Mouse (Mus musculus) midbrain, embryonic 12.5 days (tissue): ENCODE measurements around the gene Adamtsl3. TPM values are rescaled to one million over a fixed set of nuclear protein-coding genes. Genes with fewer than 3 reads are reported as not detected.

Experiments
- ATAC-seq: fragments of 200-750 bp; cut with Nextera tagmentation; 2 replicates; pipeline ENCODE4 v1.8.0; 2017; ENCODE audit warnings: low read depth, moderate TSS enrichment, moderate library complexity; ENCODE audit not compliant: low FRiP score
- H3K27ac ChIP-seq: fragments of 300-500 bp; sonication (generic); replicated peaks from 2 replicates; pipeline ENCODE4 v1.5.1; 2016; ENCODE audit warnings: mild to moderate bottlenecking
- H3K27me3 ChIP-seq: fragments of 300-500 bp; sonication (generic); 2 replicates; pipeline ENCODE4 v1.6.1; 2016; ENCODE audit warnings: mild to moderate bottlenecking
- H3K36me3 ChIP-seq: fragments of 300-500 bp; sonication (generic); 2 replicates; pipeline ENCODE4 v1.6.1; 2016
- H3K4me1 ChIP-seq: fragments of 300-500 bp; sonication (generic); 2 replicates; pipeline ENCODE4 v1.6.1; 2016
- H3K4me2 ChIP-seq: fragments of 300-500 bp; sonication (generic); replicated peaks from 2 replicates; pipeline ENCODE4 v1.6.1; 2016; ENCODE audit warnings: mild to moderate bottlenecking, moderate library complexity
- H3K4me3 ChIP-seq: fragments of 300-500 bp; sonication (generic); 2 replicates; pipeline ENCODE4 v1.5.1; 2016; ENCODE audit warnings: mild to moderate bottlenecking
- H3K9ac ChIP-seq: fragments of 300-500 bp; sonication (generic); replicated peaks from 2 replicates; pipeline ENCODE4 v1.6.1; 2016; ENCODE audit warnings: mild to moderate bottlenecking, moderate library complexity
- H3K9me3 ChIP-seq: fragments of 300-500 bp; sonication (generic); 2 replicates; pipeline ENCODE4 v1.6.1; 2016; ENCODE audit warnings: mild to moderate bottlenecking
- WGBS: fragments of 180-500 bp; shearing (Covaris S2); methylation state at CpG from one replicate; pipeline ENCODE4 v1.1.7; 2016; 5-methylcytosine and 5-hydroxymethylcytosine counted together
- polyA plus RNA-seq: library from polyadenylated mRNA; unstranded; fragments of >200 nt; fragmentation: Nextera tagmentation; extraction: Ambion mirVana; gene quantifications from 2 replicates; pipeline ENCODE4 v1.2.1, GENCODE M21; 2016

Gene Adamtsl3
- polyA plus RNA-seq, 1 experiment from 2014 or later = 0.55 TPM

DNA sequence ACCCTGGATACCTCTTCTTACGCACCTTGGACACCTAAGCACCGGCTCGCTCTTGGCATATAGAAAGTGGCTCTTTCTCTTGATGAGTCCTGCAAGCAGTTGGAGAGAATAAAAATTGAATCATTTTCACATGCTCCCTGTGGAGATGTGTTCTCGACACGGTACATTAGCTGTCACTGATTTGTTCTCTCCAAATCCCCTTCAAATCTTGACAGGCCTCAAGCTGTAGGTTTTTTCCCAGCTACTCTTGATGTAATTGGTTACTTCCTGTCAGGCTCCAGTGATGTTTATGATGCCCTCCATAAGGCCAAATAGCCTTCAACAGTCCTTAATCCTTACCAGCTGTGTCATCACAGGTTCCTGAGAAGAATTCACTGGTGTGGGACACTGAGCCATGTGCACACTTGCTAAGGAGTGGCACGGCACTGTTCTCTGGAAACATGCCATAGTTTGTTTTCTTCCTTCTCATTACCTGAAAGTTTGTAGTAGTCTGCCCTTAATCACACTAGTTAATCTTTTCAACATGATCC lies 209.0 kb downstream of the Adamtsl3 start:
- 70% methylated on average over 6 of the region's 6 CpGs for WGBS
- ATAC-seq = no peak
- Histone ChIP-seq H3K36me3 (no peaks in the 10 kb centered on the region), H3K9me3 (no peaks in the 10 kb centered on the region), H3K4me1 (no peaks in the 10 kb centered on the region), H3K4me2 (no peak overlapping the region), H3K4me3 (no peak overlapping the region), H3K9ac (no peak overlapping the region), H3K27ac (no peak overlapping the region), H3K27me3 (no peaks in the 10 kb centered on the region)

DNA sequence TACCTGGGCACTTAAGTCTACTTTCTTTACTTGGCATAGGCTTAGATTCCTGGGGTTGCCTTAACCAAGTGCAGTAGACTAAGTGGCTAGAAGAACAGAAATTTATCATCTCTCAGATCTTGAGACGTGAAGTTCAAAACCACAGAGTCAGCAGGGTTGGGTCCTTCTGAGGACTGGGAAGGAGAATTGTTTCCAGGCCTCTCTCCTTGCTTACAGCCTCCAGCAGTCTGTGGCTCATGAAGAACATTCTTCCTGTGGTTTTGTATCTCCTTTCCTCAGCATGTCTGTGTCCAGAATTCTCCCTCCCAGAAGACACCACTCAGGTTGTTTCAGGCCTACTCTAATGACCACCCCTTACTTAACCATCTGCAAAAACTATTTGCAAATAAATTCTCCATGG lies 216.5 kb downstream of the Adamtsl3 start:
- 93% methylated on average over 1 of the region's 1 CpGs for WGBS
- H3K4me2 ChIP-seq = no peak overlapping the region
- H3K27me3 ChIP-seq = no peaks in the 10 kb centered on the region
- H3K36me3 ChIP-seq = no peaks in the 10 kb centered on the region
- H3K9me3 ChIP-seq = no peaks in the 10 kb centered on the region
- ATAC-seq = no peak
- H3K9ac ChIP-seq = no peak overlapping the region
- no peaks in the 10 kb centered on the region for H3K4me1 ChIP-seq
- H3K27ac ChIP-seq = no peak overlapping the region
- no peak overlapping the region for H3K4me3 ChIP-seq

GRCm38 (mm10) chr7:82555803-82556202 lies 220.3 kb downstream of the Adamtsl3 start:
- WGBS = 79% methylated on average over 5 of the region's 5 CpGs
- H3K9me3 ChIP-seq = no peaks in the 10 kb centered on the region
- no peaks in the 10 kb centered on the region for H3K27me3 ChIP-seq
- H3K36me3 ChIP-seq = no peaks in the 10 kb centered on the region
- H3K4me2 ChIP-seq = no peak overlapping the region
- H3K27ac ChIP-seq = no peak overlapping the region
- no peak overlapping the region for H3K9ac ChIP-seq
- no peak for ATAC-seq
- H3K4me1 ChIP-seq = no peaks in the 10 kb centered on the region
- H3K4me3 ChIP-seq = no peak overlapping the region

GRCm38 (mm10) chr7:82556417-82556816 lies 220.9 kb downstream of the Adamtsl3 start:
- Histone ChIP-seq H3K4me2 (no peak overlapping the region), H3K27ac (no peak overlapping the region), H3K9me3 (no peaks in the 10 kb centered on the region), H3K27me3 (no peaks in the 10 kb centered on the region), H3K36me3 (no peaks in the 10 kb centered on the region), H3K9ac (no peak overlapping the region), H3K4me3 (no peak overlapping the region), H3K4me1 (no peaks in the 10 kb centered on the region)
- 87% methylated on average over 10 of the region's 10 CpGs for WGBS
- ATAC-seq = no peak

DNA sequence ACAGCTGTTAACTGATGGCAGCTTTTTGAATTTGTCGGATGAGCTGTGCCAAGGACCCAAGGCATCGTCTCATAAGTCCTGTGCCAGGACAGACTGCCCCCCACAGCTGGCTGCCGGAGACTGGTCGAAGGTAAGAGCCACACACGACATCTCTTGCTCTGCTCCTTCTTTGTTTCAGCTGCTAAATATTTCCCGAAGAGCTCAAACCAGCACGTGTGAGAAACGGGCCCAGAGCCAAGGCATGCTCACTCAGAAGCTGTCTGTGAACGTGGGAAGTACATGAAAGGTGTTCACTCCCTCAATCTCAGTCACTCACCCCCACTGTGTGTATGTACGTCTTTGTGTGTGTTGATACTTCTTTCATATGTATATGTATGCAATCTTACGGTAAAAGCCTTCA lies 221.6 kb downstream of the Adamtsl3 start:
- ATAC-seq = no peak
- no peaks in the 10 kb centered on the region for H3K4me1 ChIP-seq
- no peak overlapping the region for H3K4me3 ChIP-seq
- H3K4me2 ChIP-seq = no peak overlapping the region
- no peak overlapping the region for H3K9ac ChIP-seq
- 85% methylated on average over 11 of the region's 11 CpGs for WGBS
- no peak overlapping the region for H3K27ac ChIP-seq
- H3K27me3 ChIP-seq = no peaks in the 10 kb centered on the region
- H3K36me3 ChIP-seq = no peaks in the 10 kb centered on the region
- no peaks in the 10 kb centered on the region for H3K9me3 ChIP-seq

- Histone ChIP-seq H3K36me3 (no peaks in the 10 kb centered on the region), H3K4me1 (no peaks in the 10 kb centered on the region), H3K4me3 (no peak overlapping the region), H3K27ac (no peak overlapping the region), H3K4me2 (no peak overlapping the region), H3K9ac (no peak overlapping the region), H3K27me3 (no peaks in the 10 kb centered on the region), H3K9me3 (no peaks in the 10 kb centered on the region)
- ATAC-seq = no peak
- 50% methylated on average over 8 of the region's 8 CpGs for WGBS
Measured at GRCm38 (mm10) chr7:82566688-82567087, 231.2 kb downstream of the Adamtsl3 start.

DNA sequence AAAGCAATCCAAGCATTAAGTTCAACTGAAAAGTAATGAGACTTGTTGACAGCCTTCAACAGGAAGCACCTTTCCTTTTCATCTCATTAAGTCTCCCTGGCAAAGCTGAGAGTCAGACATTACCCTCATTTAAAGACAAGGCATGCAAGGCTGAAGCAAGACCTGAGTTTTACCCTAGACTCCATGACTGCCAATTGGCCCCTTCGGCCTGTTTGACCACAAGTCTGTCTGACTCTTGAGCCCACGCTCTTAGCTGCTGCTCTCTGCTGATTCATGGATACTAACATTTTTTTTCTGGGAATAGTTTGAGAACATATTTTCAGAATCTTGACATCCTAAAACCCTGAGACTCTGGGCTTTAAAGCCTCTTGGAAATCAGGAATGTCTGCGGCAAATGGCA lies 232.3 kb downstream of the Adamtsl3 start:
- no peak for ATAC-seq
- H3K4me2 ChIP-seq = no peak overlapping the region
- H3K4me1 ChIP-seq = no peaks in the 10 kb centered on the region
- no peaks in the 10 kb centered on the region for H3K36me3 ChIP-seq
- no peaks in the 10 kb centered on the region for H3K9me3 ChIP-seq
- 96% methylated on average over 3 of the region's 3 CpGs for WGBS
- H3K9ac ChIP-seq = no peak overlapping the region
- no peak overlapping the region for H3K27ac ChIP-seq
- no peaks in the 10 kb centered on the region for H3K27me3 ChIP-seq
- no peak overlapping the region for H3K4me3 ChIP-seq

DNA sequence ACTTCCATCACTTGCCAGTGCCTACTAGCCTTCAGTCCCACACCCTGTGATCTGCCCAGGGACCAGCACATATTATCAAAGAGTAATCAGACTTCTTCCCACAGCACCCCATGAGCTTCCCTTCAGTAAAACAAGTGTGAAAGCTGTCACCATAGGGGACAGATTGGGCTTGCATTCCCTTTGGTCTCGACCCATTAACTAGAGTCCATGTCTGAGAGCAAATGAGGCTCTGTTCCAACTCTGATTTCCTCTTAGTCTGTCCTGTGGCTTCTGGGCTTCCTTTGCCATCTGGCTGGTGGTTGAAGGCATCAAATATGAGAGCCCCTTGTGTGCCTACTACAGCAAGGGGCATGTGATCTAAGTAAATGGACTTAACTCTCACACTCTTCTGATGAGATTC lies 237.5 kb downstream of the Adamtsl3 start:
- no peaks in the 10 kb centered on the region for H3K9me3 ChIP-seq
- H3K4me2 ChIP-seq = no peak overlapping the region
- 85% methylated on average over 1 of the region's 1 CpGs for WGBS
- H3K4me3 ChIP-seq = no peak overlapping the region
- no peak overlapping the region for H3K9ac ChIP-seq
- H3K27me3 ChIP-seq = no peaks in the 10 kb centered on the region
- ATAC-seq = no peak
- H3K27ac ChIP-seq = no peak overlapping the region
- H3K36me3 ChIP-seq = no peaks in the 10 kb centered on the region
- no peaks in the 10 kb centered on the region for H3K4me1 ChIP-seq

DNA sequence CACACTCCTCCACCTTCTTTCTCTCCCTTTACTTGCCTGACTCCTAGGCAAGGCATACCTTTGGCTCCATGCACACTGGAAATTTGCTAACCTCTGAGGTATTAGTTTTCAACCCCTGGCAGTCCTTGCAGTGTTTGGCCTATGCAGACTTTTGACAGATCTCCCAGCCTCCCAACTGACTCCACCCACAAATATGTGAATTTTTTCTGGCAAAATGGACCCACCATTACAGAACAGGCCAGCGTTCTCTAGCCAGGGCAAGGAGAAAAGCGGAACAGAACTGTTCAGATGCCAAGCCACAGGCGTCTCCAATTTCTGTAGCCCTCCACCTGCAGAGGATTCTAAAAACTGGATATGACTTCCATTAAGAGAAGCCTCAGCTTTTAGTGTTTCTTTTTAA lies 244.5 kb downstream of the Adamtsl3 start:
- WGBS = 88% methylated on average over 3 of the region's 3 CpGs
- ATAC-seq = no peak

GRCm38 (mm10) chr7:82581802-82582201 lies 246.3 kb downstream of the Adamtsl3 start:
- H3K27ac ChIP-seq = no peak overlapping the region
- no peaks in the 10 kb centered on the region for H3K27me3 ChIP-seq
- H3K4me3 ChIP-seq = no peak overlapping the region
- H3K4me1 ChIP-seq = no peaks in the 10 kb centered on the region
- H3K9me3 ChIP-seq = no peaks in the 10 kb centered on the region
- WGBS = 74% methylated on average over 5 of the region's 5 CpGs
- no peaks in the 10 kb centered on the region for H3K36me3 ChIP-seq
- ATAC-seq = no peak
- no peak overlapping the region for H3K9ac ChIP-seq
- H3K4me2 ChIP-seq = no peak overlapping the region

More for the DNA sequence above, 244.5 kb downstream of the Adamtsl3 start:
- Histone ChIP-seq H3K27ac (no peak overlapping the region), H3K9me3 (no peaks in the 10 kb centered on the region), H3K36me3 (no peaks in the 10 kb centered on the region), H3K27me3 (no peaks in the 10 kb centered on the region), H3K9ac (no peak overlapping the region), H3K4me2 (no peak overlapping the region), H3K4me1 (no peaks in the 10 kb centered on the region), H3K4me3 (no peak overlapping the region)

DNA sequence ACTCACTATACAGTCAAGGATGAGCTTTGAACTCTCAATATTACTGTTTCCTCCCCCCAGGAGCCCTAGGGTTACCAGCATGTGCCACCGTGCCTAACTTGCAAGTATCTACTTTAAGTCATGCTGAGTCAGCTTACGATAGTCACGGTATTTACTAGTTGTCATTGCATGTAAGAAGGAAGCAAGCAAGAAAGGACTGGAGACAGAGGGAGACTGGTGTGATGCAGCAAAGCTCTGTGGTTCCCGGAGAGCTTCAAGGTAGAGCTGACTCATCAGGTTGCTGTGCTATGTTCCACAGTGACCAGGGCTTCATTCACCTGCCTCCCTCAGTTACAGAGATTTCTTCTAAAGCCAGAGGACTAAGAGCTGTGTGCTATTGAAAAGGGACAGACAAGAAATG lies 247.0 kb downstream of the Adamtsl3 start:
- Histone ChIP-seq H3K27me3 (no peaks in the 10 kb centered on the region), H3K4me2 (no peak overlapping the region), H3K36me3 (no peaks in the 10 kb centered on the region), H3K9ac (no peak overlapping the region), H3K4me3 (no peak overlapping the region), H3K4me1 (no peaks in the 10 kb centered on the region), H3K9me3 (no peaks in the 10 kb centered on the region), H3K27ac (no peak overlapping the region)
- 86% methylated on average over 4 of the region's 4 CpGs for WGBS
- ATAC-seq = no peak

GRCm38 (mm10) chr7:82590931-82591330 lies 255.4 kb downstream of the Adamtsl3 start:
- H3K9ac ChIP-seq = no peak overlapping the region
- H3K9me3 ChIP-seq = no peaks in the 10 kb centered on the region
- no peak overlapping the region for H3K27ac ChIP-seq
- no peak overlapping the region for H3K4me3 ChIP-seq
- no peak for ATAC-seq
- H3K4me1 ChIP-seq = no peaks in the 10 kb centered on the region
- no peak overlapping the region for H3K4me2 ChIP-seq
- H3K36me3 ChIP-seq = no peaks in the 10 kb centered on the region
- WGBS = 90% methylated on average over 6 of the region's 6 CpGs
- no peaks in the 10 kb centered on the region for H3K27me3 ChIP-seq

- no peak for ATAC-seq
- Histone ChIP-seq H3K4me2 (no peak overlapping the region), H3K4me3 (no peak overlapping the region), H3K27me3 (no peaks in the 10 kb centered on the region), H3K36me3 (no peaks in the 10 kb centered on the region), H3K9ac (no peak overlapping the region), H3K27ac (no peak overlapping the region), H3K4me1 (no peaks in the 10 kb centered on the region), H3K9me3 (no peaks in the 10 kb centered on the region)
- 83% methylated on average over 4 of the region's 4 CpGs for WGBS
Measured at GRCm38 (mm10) chr7:82602008-82602407, 266.5 kb downstream of the Adamtsl3 start.
